Mouse (Mus musculus) gastrocnemius, adult 2 months (tissue): ENCODE measurements around the gene Fam208b. TPM values are rescaled to one million over a fixed set of nuclear protein-coding genes. Genes with fewer than 3 reads are reported as not detected.
"Not testable (repeated sequence)": the region's sequence is repeated elsewhere in the genome, so short reads cannot be mapped to it uniquely, and the experiment has no call there.

Source experiments
- DNase-seq: peaks from one replicate; pipeline ENCODE4 v3.0.0; 2022
- H3K27ac ChIP-seq: fragments of 200-600 bp; 2 replicates; pipeline ENCODE4 v1.8.1; 2022; ENCODE audit warnings: mild to moderate bottlenecking
- H3K4me3 ChIP-seq: fragments of 200-600 bp; 2 replicates; pipeline ENCODE4 v1.8.1; 2022; ENCODE audit warnings: mild to moderate bottlenecking, moderate library complexity
- CTCF ChIP-seq: fragments of 200-600 bp; IDR thresholded peaks from 2 replicates; pipeline ENCODE4 v1.8.1; 2022; ENCODE audit warnings: antibody characterized with exemption, mild to moderate bottlenecking, moderate library complexity
- intact Hi-C: fragments of 180-260 bp; cut with DNase I; formaldehyde crosslinking; loops from one replicate; pipeline ENCODE4 v1.15.1; 2025
- total RNA-seq, 2 experiments: library from RNA; stranded (reverse); gene quantifications; 2 replicates each; pipeline ENCODE4 v1.2.3; 2021

Fam208b gene
- total RNA-seq, 2 experiments from 2014 or later: 7.8 to 10.7 TPM

GRCm38 (mm10) chr13:3544077-3544874, 66.6 kb downstream of the Fam208b start:
- H3K27ac ChIP-seq: peak overlapping the region; percentile 62
- no peak for DNase-seq
- intact Hi-C loops: no loop called here

DNA sequence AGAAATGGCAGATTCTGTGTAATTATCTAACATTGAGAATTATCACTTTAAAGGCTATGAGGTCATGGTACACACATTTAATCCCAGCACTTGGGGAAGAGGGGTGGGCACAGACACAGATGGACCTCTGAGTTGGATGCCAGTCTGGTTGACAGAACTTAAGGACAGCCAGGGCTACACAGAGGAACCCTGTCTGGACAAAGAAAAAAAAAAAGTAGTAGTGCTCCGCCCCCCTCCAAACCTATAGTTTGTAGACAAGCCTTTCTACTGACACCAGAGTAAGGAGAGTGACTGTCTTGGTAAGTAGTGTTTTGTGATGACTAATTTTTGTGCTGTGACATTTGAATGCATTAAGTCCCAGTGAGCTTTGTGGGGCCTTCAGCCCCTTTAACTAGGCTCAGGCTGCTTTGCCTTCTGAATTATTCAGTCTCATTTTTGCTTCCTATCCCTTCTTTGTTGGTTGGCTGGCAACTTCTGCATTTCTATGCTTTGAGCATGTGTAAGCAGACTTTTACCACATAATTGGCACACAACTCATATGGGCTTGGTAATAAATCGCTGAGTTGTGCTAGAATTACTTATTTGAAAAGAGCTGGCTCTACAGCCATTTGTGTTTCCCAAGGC, 69.6 kb downstream of the Fam208b start:
- DNase-seq: no peak
- H3K27ac ChIP-seq: no peak overlapping the region; the same call in 1 of the 2 replicates
- peak overlapping the region; percentile 92 for H3K4me3 ChIP-seq
- no peak for TF ChIP-seq CTCF
- intact Hi-C loops: no loop called here

More at GRCm38 (mm10) chr13:3544077-3544874, 66.6 kb downstream of the Fam208b start:
- TF ChIP-seq CTCF: no peak
- H3K4me3 ChIP-seq: no peak overlapping the region

DNA sequence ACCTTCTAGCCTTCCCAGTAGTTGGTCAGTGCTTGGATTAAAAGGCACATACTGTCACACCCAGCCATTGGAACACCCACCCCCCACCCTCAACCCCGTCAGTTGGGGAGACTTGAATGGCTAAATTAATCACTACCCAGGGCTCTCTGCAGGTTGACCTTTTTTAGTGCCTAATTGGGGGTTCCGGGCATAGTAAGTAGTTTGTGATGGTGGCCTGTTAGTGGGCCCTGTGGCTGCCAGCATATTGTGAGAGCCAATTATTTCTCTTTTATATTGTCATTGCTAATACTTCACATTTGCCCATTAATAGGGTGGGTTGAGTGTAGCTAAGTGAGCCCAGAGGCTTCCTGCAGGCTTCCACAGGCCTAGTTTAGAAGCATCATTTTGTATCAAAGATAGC, 70.7 kb downstream of the Fam208b start:
- Histone ChIP-seq H3K4me3 (peak overlapping the region; percentile 92), H3K27ac (no peak overlapping the region; the same call in 1 of the 2 replicates)
- no peak for TF ChIP-seq CTCF
- DNase-seq: no peak
- intact Hi-C loops: no loop called here

DNA sequence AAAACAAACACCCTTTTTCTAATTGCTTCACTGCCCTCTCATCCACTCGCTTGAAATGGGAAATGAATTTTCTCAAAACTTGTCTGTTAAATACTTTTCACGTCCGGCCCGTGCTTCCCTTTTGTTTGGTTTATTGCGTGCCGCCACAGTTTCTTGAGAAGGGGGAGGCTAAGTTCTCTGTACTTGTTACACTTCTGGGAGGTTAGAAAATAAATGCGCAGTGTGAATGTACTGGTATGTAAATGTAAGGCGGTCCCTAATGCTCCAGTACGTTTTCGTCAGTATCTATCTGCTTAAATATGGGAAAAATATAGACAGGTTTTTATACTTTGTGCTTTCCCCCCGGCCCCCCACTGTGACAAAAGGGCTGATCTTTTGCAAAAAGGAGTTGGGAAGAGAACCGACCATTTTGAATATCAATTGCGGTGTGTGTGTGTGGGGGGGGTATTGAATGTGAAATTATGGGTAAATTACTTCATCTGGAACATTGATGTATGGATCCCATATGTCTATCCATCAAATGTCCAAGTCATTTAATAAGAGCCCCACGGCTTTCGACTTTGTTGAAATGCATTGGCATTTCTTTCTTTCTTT, 71.8 kb downstream of the Fam208b start:
- intact Hi-C loops: loop anchor here (10.0 kb wide), 1 partner anchor 356 kb away; no protein-coding TSS in a partner anchor
- no peak for DNase-seq
- no peak for TF ChIP-seq CTCF
- peak overlapping the region; percentile 99 for H3K27ac ChIP-seq
- peak overlapping the region; percentile 92 for H3K4me3 ChIP-seq

DNA sequence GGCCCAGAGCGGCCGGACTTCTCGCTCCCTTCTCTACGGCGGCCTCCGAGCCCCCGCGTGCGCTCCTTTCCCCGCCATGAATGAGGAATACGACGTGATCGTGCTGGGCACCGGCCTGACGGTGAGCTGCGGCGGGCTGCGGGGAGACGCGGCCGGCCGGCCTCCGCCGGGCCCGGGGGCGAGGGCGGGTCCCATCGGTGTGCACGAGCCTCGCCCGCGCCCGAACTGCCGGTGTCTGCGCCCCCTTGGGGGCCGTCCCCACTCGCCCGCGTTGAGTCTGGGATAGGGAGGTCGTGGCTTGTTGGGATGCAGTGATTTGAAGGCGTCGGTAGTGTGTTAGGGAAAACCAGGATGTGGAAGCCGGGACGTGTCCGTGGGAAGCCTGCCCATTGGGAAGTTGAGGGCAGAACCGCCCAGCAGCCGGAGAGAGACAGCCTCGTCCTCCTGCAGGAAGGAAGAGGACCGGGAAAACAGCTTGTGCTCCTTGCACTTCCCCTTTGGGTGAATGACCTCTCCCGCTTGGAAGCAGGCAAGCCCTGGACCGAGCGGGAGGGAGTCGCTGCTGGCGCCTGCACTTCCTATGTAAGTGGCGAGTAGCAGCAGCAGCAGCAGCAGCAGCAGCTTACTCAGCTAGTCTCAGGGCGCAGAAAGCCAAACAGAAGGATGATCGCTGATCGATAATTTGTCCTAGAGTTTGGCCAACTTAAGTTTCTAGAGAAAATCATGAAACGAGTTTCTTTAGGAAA, 72.5 kb downstream of the Fam208b start:
- DNase-seq: peak; percentile 85
- H3K27ac ChIP-seq: peak overlapping the region; percentile 99
- no peak for TF ChIP-seq CTCF
- H3K4me3 ChIP-seq: peak overlapping the region; percentile 92
- intact Hi-C loops: loop anchor here (10.0 kb wide), 1 partner anchor 356 kb away; no protein-coding TSS in a partner anchor

GRCm38 (mm10) chr13:3537594-3538222, 73.2 kb downstream of the Fam208b start, which contains the start of gene Gdi2:
Gdi2 (plus strand) TSS chr13:3538063.
- Histone ChIP-seq H3K4me3 (peak within 1 kb of the TSS; percentile 92), H3K27ac (peak within 1 kb of the TSS; percentile 99)
- intact Hi-C loops: loop anchor here (2.0 to 10.0 kb wide), 2 partner anchors 73 to 357 kb away; partner anchors contain the start of gene Fam208b
- no peak for TF ChIP-seq CTCF
- DNase-seq: peak; percentile 97

GRCm38 (mm10) chr13:3534146-3534545, 76.8 kb downstream of the Fam208b start:
- intact Hi-C loops: loop anchor here (10.0 kb wide), 1 partner anchor 361 kb away; no protein-coding TSS in a partner anchor
- no peak for DNase-seq
- Histone ChIP-seq H3K4me3 (no peak overlapping the region), H3K27ac (no peak overlapping the region)
- no peak for TF ChIP-seq CTCF

DNA sequence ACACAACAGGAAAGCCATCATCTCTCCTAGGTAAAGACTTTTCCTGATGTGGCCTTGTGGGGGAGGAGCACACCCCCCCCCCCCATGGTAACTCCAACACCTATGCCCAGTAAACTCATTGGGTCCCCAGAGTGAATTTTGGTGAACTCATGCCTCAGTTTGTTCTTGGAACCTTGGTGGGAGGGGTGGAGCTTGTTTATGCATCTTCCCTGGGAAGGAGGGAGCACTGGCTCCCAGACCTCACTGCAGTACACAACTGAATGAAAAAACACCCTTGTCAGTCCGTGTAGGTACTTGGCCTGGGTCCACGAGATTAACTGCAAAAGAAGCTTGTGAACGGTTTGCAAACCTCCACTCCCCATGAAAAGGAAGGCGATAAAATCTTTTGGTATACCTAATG, 78.5 kb downstream of the Fam208b start:
- Histone ChIP-seq H3K27ac (no peak overlapping the region), H3K4me3 (no peak overlapping the region)
- intact Hi-C loops: loop anchor here (10.0 kb wide), 1 partner anchor 362 kb away; no protein-coding TSS in a partner anchor
- no peak for TF ChIP-seq CTCF
- no peak for DNase-seq

DNA sequence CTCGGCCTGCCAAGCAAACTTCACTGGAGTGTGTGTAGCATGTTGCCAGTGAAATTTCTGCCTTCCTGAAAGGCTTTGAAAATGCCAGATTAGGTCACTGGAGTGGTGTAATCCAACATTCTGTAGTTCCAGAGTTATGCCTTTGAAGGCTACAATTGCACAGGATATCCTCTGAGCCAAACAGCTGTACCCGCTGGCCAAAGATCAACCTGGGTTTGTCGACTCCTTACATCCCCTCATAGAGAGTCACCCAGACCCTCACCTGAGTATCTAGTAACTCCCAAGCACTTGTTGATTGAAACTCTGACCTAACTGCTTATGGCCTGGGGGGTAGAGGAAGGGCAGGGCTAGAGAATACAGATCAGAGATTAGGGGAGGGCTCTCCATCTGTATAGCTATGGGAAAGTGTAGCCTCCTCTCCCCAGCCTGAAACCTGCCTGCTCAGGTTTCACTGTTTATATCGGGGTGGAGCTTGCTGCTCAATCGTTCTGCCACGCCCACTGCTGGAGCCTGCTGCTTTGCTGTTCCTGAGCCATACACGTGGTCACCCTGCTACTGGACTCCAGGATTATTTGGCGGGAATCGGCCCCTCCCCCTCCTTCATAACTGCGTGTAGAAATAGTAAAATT, 79.1 kb downstream of the Fam208b start:
- Histone ChIP-seq H3K4me3 (no peak overlapping the region), H3K27ac (no peak overlapping the region)
- DNase-seq: no peak
- TF ChIP-seq CTCF: no peak
- intact Hi-C loops: loop anchor here (10.0 kb wide), 1 partner anchor 363 kb away; no protein-coding TSS in a partner anchor

DNA sequence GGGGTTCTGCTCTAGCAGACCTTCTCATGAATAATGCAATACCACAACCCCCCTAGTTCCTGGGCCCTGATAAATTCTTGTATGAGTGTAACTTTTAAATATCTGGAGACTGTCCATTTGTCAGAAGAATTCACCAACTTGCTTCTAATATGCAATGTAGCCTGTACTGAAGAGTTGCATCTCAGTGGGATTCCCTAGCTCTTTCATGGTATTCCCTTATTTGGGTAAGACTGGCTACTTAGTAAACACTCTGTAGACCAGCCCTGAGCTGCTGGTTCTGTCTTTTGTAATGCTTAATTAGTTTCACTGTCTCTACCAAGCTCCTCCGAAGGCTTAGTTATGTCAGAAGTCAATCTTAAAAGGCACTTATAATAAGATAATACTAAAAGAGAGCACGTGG, 79.7 kb downstream of the Fam208b start:
- DNase-seq, H3K4me3 ChIP-seq, H3K27ac ChIP-seq: not testable (repeated sequence)
- intact Hi-C loops: loop anchor here (10.0 kb wide), 1 partner anchor 364 kb away; no protein-coding TSS in a partner anchor

- intact Hi-C loops: loop anchor here (10.0 kb wide), 1 partner anchor 364 kb away; no protein-coding TSS in a partner anchor
- Histone ChIP-seq H3K27ac (no peak overlapping the region), H3K4me3 (no peak overlapping the region)
- no peak for DNase-seq
- TF ChIP-seq CTCF: no peak
Measured at GRCm38 (mm10) chr13:3530451-3530850, 80.5 kb downstream of the Fam208b start.
